Mouse (Mus musculus) heart, postnatal 4 days (tissue): Measurements from ENCODE around the gene Cyp11a1. TPM values are rescaled to one million over a fixed set of nuclear protein-coding genes. Genes with fewer than 3 reads are reported as not detected.

Source experiments
- DNase-seq: peaks from one replicate; pipeline ENCODE4 v3.0.0; 2021
- total RNA-seq, 2 experiments: library from RNA; stranded (reverse); gene quantifications; 2 replicates each; pipeline ENCODE4 v1.2.3; 2021

The Cyp11a1 gene
- total RNA-seq, 2 experiments from 2014 or later: 0.45 to 0.69 TPM

DNA sequence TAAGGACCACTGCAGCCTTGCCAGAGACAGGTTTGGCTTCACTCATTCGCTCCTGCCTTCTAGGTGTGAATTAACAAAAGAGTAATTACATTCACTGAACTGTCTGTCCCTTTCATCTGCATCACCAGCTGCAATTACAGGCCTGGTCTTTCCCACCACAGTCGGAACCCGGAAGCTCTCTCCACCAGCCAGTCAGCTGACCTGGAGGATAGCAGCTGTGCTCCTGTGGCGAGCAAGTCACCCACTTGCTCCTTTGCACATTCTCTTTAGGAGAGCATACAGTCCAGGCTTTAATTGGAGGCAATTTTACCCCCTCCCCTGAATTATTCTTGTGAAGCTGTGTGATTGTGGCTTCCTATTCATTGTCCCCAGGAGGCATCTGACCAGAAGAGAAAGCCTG lies 39.4 kb downstream of the Cyp11a1 start:
- no peak for DNase-seq

DNA sequence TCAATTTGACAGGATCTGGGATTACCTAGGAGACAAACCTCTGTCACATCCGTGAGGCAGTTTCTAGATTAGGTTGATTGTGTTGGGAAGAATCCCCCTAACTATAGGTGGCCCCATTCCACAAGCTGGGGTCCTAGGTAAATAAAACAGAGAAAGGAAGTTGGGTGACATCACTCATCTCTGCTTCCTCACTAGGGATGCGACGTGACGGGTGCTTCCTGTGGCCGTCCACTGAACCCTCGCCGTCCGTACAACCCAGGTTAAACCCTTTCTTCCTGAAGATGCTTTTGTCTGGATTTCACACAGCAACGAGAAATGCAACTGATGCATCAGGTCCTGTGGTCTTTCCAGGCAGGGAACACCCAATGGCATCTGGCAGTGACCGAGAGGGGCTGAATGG lies 40.9 kb downstream of the Cyp11a1 start:
- DNase-seq: no peak

DNA sequence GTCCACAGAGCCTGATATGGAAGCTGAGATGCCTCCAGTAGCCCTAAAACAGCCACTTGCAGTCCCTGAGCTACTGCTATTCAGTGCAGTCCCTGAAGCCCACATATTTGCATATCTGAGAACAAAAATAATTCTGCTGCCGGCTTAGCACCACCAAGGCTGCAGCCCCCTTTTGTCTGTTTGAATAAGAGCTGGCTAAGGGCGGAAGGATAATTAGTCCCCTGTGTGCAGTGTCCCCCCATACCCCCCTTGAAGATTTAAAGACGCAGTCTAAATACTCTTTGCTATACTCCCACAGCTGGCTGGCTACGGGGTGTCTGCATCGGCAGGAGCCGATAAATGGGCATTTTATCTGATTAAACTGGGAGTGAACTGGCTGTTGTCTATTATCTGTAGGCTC lies 42.4 kb downstream of the Cyp11a1 start:
- no peak for DNase-seq

DNA sequence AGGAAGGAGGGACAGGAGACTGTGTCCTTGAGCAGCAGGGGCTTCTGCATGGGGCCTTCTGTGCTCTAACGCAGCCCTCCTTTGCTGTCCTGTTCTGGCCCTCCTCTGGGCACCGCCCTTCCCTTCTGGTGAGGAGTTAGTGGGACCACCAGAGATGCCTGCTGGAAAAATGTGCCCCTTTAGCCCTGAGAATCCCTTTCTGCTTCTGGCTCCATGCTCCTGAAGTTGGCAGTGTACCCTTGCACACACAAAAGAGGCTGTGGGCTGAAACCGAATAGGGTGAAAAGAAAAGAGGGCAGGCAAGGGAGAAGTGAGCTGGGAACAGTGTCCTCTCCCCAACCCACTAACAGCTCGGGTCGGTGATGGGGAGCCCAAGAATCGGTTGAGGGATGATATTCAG lies 43.0 kb downstream of the Cyp11a1 start:
- DNase-seq: no peak

DNA sequence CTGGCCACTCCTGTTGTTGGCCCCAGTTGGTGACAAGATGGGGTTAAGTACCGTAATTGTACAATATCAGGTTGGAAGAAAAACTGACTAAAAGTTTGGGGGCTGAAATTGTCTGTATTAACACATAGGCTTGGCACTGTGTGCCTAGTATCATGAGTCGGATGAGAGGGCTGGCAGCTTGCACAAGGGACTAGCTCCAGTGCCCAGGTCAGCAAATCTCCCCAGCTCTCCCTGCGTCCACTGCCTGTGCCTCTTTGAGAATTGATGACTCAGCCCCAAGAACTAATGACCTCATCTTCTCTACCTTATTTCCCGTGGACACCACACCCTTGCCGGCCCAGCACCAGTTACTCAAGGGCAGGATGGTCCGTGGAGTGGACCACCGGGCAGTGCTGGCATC lies 43.6 kb downstream of the Cyp11a1 start:
- DNase-seq: no peak

DNA sequence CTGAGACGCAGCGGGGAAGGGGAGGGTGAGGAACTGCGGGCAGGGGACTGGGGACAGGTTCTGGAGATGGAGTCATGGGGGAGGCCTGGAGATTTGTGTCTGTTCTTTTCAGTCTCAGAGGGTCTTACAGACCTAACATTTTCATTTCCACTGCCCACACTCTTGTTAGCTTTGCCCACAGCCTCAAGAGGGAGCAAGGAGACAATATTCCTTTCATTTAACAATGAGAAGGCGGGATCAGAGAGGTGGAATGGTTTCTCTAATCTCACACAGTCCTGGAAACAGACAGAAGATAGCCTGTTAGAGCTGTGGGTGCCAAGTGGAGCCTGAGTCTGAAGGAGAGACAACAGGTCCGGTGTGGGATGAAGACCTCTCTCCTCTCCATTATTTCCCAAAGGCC lies 45.7 kb downstream of the Cyp11a1 start:
- no peak for DNase-seq

DNA sequence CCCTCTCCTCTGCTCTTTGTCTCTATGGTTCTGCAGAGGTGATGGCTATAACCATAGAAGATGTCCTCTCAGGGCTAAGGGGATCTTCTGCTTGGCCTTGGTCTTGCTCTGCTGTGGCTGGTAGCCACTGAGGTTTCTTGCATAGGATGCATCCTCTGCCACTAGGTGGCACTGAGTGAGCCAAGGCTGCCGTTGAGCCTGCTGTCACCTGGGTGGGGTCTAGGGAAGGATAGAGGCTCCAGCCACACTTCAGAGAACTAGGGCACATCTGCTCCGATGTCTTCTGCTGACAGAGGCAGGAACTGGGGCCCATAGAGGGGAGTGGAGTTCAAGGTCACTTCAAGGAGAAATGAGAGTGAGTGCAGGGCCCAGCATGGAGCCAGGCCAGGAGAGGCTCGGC lies 46.9 kb downstream of the Cyp11a1 start:
- peak; percentile 62 for DNase-seq

DNA sequence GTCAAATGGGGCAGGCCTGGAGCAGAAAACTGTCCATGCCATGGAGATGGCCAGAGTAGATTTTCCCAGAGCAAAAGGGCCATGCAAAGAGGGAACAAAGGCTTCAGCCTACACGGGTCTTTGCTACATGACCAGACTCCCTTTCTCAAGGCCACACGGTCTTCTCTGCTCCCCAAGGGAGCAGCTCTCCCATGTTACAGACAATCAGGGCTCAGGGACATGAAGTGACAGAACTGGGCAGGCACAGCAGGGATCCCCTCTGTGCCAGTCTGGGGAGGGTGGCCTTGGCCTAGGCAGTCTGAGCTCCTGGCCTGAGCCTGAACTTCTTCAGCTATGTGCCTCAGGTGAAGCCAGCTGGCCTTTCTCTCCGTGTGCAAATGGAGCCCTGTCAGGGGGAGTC lies 47.3 kb downstream of the Cyp11a1 start:
- no peak for DNase-seq

DNA sequence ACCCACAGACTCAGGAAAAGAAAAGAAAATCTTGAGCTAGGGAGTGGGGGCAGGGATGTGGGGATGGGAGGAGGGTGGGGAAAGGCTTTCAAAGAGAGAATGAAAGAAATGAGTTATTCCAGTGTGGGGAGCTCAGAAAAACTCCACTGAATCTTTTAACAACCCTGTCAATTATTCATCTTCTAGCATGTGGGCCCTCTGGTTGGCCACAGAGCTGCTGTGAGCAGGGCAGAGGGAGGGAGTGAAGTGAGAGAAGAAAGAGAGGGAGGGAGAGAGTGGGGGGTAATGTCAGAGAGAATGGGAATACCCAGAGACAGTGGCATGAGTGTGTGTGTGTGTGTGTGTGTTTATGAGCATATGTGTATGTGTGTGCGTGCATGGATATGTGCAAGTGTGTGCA lies 47.8 kb downstream of the Cyp11a1 start:
- no peak for DNase-seq

DNA sequence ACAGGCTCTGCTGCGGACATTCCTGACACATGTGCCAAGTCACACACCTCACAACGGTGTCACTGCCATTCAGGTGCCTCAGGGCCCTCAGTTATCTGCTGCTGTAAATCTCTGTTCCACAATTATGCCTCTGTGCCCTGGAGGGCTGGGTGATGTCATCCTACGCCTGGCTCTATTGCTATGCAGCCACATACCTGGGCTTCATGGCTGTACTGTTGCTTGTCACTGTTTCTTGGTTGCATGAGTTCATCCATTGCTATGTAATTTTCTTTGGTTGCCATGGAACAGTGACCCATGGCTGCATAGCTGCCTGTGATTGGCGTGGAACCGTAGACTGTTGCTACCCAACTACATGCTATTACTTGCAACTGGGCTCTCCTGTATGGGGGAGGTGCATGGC lies 49.5 kb downstream of the Cyp11a1 start:
- DNase-seq: no peak

DNA sequence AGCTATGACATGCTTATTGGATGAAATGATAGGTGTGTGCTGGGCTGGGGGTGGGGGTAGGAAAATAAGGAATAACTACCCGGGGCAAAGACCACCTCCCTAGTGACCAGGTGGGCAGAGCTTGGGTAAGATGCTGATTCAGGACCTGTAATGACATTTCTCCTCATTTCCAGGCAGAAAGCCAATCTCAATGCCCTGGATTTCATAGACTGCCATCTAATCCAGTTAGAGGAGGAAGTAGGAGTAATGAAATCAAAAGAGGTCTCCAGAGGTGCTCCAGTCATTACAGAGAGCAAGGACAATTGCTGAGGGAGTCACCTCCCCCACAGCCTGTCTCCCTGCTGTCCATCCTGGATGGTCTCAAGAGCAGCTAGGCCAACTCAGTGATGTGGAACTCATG lies 53.7 kb downstream of the Cyp11a1 start:
- no peak for DNase-seq

DNA sequence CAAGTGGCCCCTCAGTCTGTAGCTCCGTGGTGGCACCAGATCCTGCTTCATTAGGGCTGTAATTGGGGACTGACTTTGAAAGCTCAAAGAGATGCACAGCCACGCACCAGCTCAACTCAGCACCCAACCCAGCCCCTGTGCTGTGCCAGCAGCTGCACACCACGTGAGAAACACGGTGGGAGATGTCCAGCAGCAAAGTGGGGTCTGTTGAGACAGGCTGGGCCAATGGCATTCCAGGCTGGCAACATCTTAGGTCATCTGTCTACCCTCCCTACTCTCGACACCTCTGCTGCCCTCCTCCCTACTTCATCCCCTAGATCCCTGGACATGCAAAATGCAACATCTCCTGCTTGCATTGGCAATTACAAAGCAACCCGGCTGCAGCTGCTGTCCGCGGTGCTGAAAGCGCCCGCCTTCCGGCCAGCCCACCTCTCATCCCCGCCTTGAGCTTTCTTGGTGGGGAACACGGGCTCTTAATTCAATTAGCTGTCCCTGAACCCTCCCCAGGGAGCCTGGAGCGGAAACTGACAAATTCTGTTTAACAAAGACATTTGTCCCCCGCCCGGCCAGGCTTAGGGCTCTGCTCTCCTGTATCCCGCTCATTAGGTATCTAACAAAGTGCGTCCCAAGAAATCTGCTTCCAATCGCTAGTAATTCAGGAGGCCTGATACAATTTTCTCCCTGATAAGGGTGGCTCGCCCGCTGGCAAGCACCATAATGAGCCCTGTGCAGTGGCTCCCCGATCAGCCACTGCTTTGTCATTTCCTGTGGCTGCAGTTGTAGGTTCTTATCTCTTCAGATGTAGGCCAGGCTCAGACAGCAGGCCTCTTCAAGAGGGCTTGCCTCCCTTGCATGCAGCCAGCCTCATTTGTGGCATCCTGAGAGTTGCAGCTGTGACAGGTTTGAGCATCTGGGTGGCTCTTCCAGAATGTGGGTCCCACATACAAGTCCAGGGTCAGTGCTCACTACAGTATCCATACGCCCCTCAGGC lies 54.8 kb downstream of the Cyp11a1 start:
- peak; percentile 85 for DNase-seq

DNA sequence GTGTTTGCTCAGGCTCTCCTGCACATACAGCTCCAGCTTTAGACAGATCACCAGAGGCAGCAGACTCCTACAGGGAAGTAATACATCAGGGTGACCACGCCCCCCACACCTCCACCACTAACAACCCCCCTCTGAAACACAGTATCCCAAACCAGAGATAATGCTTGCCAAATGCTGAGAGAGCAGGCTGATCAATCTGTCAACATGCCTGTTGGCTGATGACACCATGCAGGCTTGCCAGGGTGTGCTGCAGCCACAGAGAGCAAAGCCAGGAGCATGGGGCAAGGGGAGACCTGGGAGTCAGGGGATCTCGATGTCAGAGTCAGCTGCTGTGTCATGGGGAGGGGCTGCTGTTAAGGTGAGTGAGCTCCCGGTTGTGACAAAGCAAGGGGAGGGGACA lies 57.3 kb downstream of the Cyp11a1 start, which contains the start of gene Stra6:
TSS of gene Stra6 (plus strand) at position 258 of the 400 bp plus-strand sequence.
- DNase-seq: no peak

DNA sequence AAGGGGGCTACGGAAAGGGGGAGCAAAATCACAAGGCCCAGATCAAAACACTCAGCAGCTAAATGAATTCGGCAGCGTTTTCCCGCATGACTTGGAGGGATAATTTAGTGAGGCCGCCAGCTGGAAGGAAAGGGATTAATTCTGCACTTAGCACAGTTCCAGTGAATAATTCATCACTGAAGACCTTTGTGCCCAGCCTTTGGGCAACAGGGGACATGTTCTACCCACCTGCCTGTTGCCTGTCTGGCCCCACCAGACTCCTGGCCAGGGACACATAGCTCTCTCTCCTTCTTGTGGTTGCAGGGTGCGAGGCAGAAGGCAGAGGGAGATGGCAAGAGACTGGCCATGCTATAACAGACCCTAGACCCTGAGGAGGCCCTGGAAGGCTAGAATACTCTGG lies 59.3 kb downstream of the Cyp11a1 start:
- no peak for DNase-seq

DNA sequence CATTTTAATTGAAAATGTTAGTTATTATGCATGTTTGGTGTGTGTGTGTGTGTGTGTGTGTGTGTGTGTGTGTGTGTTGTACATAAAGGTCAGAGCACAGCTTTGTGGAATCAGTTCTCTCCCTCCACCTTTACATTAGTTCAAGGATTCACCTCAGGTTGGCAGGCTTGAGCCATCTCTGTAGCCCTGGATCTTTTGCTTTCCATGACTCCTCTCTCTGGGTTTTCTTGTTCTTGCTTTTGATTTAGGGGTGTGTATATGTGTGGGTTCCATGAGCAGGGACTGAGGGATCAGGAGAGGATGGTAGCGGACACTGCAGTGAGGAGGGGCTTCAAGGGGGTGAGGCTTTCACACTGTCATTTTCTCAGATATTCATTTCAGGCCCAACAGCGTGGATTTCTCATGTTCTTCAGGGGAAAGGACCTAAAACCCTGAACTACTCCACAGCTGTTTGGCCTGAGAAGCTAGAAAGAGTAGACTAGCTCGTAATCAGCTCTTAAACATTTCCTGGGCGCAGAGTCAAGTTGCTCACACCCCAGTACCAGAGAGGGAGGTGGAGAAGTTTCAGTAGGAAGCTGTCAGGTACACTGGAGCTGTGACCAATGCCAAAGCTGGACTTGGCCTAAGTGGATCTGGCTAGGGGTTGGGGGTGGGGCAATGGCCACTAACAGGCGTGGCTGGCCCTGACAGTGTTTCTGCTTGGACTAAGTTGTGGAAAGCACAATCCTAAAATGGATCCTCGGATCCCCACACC lies 59.9 kb downstream of the Cyp11a1 start:
- no peak for DNase-seq

DNA sequence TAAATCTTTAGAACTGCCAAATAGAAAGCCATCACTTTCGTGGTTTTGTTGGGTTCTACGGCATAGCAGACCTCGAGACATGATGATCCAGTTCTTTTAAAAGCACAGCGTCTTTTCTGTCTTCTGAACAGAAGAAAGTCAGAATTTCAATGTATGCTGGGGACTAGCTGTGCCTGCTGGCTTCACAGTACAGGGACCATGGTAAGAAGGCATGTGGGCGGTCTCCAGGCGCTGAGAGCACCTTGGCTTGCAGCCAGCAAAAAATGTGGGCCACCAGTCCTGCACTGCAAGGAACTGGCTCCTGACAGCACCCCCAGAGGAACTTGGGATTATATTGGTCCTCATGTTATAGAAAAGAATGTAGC lies 60.5 kb downstream of the Cyp11a1 start:
- DNase-seq: no peak

DNA sequence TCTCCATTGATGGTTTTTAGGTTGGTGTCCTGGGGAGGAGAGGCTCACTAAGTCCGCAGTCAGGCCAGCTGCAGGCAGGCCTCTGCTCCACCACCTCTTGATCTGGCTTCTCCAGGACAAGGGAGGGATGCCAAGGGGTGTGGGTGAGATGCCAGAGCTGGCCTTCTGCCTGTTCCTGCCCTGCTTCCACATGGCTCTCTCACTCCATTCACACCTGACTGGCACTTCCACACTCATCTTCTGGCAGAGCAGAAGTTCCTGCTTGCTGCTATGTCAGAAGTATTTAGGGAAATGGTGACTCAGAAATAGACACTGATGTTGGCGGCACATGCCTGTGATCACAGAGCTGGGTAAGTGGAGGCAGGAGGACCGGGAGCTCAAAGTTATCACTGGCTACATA lies 61.3 kb downstream of the Cyp11a1 start:
- DNase-seq: peak; percentile 25

DNA sequence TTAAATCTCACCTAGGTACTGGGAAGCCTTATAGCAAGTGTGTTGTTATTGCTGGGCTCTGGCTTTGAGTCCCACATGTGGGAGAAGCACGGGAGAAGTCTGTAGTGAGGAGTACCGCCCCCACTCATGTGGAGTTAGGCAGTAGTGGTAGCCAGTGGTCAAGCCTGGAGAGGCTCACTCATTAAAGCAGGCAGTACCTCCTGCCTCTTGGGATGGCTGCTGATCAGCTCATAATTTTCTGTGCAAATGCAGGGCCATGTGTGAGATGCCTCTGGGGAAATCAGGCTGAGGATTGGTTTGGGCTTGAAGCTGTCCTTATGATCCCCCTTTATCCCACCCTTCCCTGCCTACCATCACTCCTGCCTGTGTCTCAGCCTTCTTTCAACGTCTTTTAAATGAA lies 68.3 kb downstream of the Cyp11a1 start:
- no peak for DNase-seq

Other genes with a start within 250 kb of the Cyp11a1 start
- gene Clk3, start 240.6 kb upstream of the Cyp11a1 start, total RNA-seq: 10 to 100 TPM; 43.5 to 49.1 TPM
- 1 to 10 TPM; 8.5 to 9.5 TPM for gene Arid3b, start 169.6 kb upstream of the Cyp11a1 start, total RNA-seq
- gene Ubl7, start 95.4 kb upstream of the Cyp11a1 start, total RNA-seq: 10 to 100 TPM; 66.3 to 66.5 TPM
- gene Sema7a, start 66.3 kb upstream of the Cyp11a1 start, total RNA-seq: 10 to 100 TPM; 26.0 to 30.1 TPM
- under 1 TPM; 0.11 to 0.26 TPM for gene Stra6, start 57.4 kb downstream of the Cyp11a1 start, total RNA-seq
- gene Ccdc33, start 112.4 kb downstream of the Cyp11a1 start, total RNA-seq: not detected
- 10 to 100 TPM; 25.4 to 31.0 TPM for gene Islr, start 197.9 kb downstream of the Cyp11a1 start, total RNA-seq
- gene Islr2, start 197.9 kb downstream of the Cyp11a1 start, total RNA-seq: under 1 TPM; 0.83 to 0.86 TPM
- 10 to 100 TPM; 15.3 to 17.6 TPM for gene Pml, start 243.4 kb downstream of the Cyp11a1 start, total RNA-seq
- gene Stoml1, start 246.8 kb downstream of the Cyp11a1 start, total RNA-seq: 10 to 100 TPM; 14.2 to 17.1 TPM